In the genomic region with DNA sequence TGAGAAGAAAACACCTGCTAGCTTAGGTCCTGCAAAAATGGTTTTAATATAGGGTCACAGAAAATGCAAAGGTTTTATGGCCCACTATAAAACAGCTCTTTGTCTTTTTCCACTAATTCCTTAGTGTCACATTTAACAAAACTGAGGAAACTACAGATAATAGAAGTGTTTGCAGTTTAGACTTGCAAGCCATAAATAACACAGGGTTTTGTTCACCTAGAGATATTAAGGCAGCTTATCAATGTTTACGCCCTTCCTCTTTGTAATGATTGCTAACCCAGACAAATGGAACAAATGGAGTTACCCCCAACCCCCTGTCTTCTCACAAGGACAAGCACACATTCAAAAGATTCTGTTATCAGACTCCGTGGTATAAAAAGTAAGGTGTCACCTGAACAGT, we compare ENCODE assay signal across 31 mouse cellular contexts. TPM values are rescaled to one million over a fixed set of nuclear protein-coding genes. Genes with fewer than 3 reads are reported as not detected.
DNase-seq lines count a peak whose midpoint lies in the region; ATAC-seq and TF ChIP-seq lines count a peak whose summit lies in the region.
"Had no signal": no experiment of that assay in that cellular context is flagged by ENCODE, and none has a peak within 500 bp of the region (broad histone marks: within the 10 kb centered on the region; RNA-seq: fewer than 3 reads in every experiment).

No protein-coding gene starts in this region.

- no peaks in the 10 kb centered on the region for H3K79me2 ChIP-seq in heart, adult 2 months (replicated peaks; ENCODE audit: control insufficient read depth, insufficient read depth, low read length)

- H3K4me1 ChIP-seq in heart, adult 2 months (ENCODE audit: control insufficient read depth, insufficient read depth, low read length), result peaks cover 7% of the 10 kb centered on the region
- H3K4me1 ChIP-seq in heart, embryonic 11.5 days (ENCODE audit: control insufficient read depth, insufficient read depth, low read length), result no peaks in the 10 kb centered on the region
- peaks cover 5% of the 10 kb centered on the region; the same call in 1 of the 2 replicates for H3K4me1 ChIP-seq in kidney, adult 2 months (ENCODE audit: control insufficient read depth, insufficient read depth, low read length)
- H3K4me1 ChIP-seq in intestine, embryonic 15.5 days (replicated peaks), result no peaks in the 10 kb centered on the region
- no peaks in the 10 kb centered on the region for H3K4me1 ChIP-seq in liver, embryonic 11.5 days (replicated peaks; ENCODE audit: control insufficient read depth, insufficient read depth, low read length)
- H3K4me1 ChIP-seq: embryonic facial prominence, embryonic 15.5 days; forebrain, embryonic 10.5 days; forebrain, embryonic 12.5 days had no signal

- no peaks in the 10 kb centered on the region for H3K9me3 ChIP-seq in heart, embryonic 11.5 days (replicated peaks; ENCODE audit: control insufficient read depth, low read length)
- H3K9me3 ChIP-seq in intestine, embryonic 15.5 days, result no peaks in the 10 kb centered on the region
- H3K9me3 ChIP-seq in liver, embryonic 11.5 days (ENCODE audit: control insufficient read depth, low read length), result no peaks in the 10 kb centered on the region
- H3K9me3 ChIP-seq: embryonic facial prominence, embryonic 13.5 days; embryonic facial prominence, embryonic 15.5 days; forebrain, embryonic 10.5 days; forebrain, embryonic 12.5 days; G1E had no signal

- ATAC-seq in heart, embryonic 11.5 days (replicated peaks; ENCODE audit: insufficient number of reproducible peaks, low FRiP score, low TSS enrichment), result no peak
- ATAC-seq in intestine, embryonic 15.5 days, result peak; percentile 62
- ATAC-seq in liver, embryonic 11.5 days (replicated peaks; ENCODE audit: low FRiP score), result no peak
- ATAC-seq: CD4-positive, CD25-positive, alpha-beta regulatory T cell, adult 4 months; forebrain, embryonic 14.5 days; forebrain, embryonic 16.5 days had no signal

- 43% methylated on average over 2 of the region's 2 CpGs for WGBS in heart, adult 2 months
- 55% methylated on average over 2 of the region's 2 CpGs for WGBS in heart, embryonic 11.5 days (ENCODE audit: insufficient replicate concordance)
- WGBS in kidney, adult 2 months, result 72% methylated on average over 2 of the region's 2 CpGs
- 47% methylated on average over 2 of the region's 2 CpGs for WGBS in intestine, embryonic 15.5 days
- 61% methylated on average over 2 of the region's 2 CpGs for WGBS in liver, embryonic 11.5 days

- no peak for TF ChIP-seq POLR2A in heart, adult 2 months (IDR thresholded peaks at IDR 0.05; ENCODE audit: insufficient read depth, low read depth, low read length)
- TF ChIP-seq POLR2A in kidney, adult 2 months (IDR thresholded peaks at IDR 0.05; ENCODE audit: low read depth, low read length), result no peak

- H3K4me2 ChIP-seq in heart, embryonic 11.5 days, result no peak overlapping the region
- H3K4me2 ChIP-seq in intestine, embryonic 15.5 days (replicated peaks), result no peak overlapping the region
- no peak overlapping the region for H3K4me2 ChIP-seq in liver, embryonic 11.5 days
- H3K4me2 ChIP-seq: embryonic facial prominence, embryonic 13.5 days; embryonic facial prominence, embryonic 15.5 days; forebrain, embryonic 12.5 days had no signal

- TF ChIP-seq CTCF in heart, adult 2 months (IDR thresholded peaks at IDR 0.05), result no peak
- TF ChIP-seq CTCF in kidney, adult 2 months (conservative IDR thresholded peaks at IDR 0.05; ENCODE audit: insufficient read depth, insufficient read length, low read depth, low read length), result no peak

- peaks cover 2% of the 10 kb centered on the region for H3K36me3 ChIP-seq in heart, adult 2 months (ENCODE audit: control insufficient read depth, insufficient read depth, low read length)
- H3K36me3 ChIP-seq in heart, embryonic 11.5 days (ENCODE audit: control insufficient read depth, insufficient read depth, low read length), result no peaks in the 10 kb centered on the region
- no peaks in the 10 kb centered on the region for H3K36me3 ChIP-seq in kidney, adult 2 months (ENCODE audit: control insufficient read depth, insufficient read depth, low read length)
- no peaks in the 10 kb centered on the region for H3K36me3 ChIP-seq in intestine, embryonic 15.5 days
- no peaks in the 10 kb centered on the region for H3K36me3 ChIP-seq in liver, embryonic 11.5 days (ENCODE audit: control insufficient read depth, insufficient read depth, low read length)
- H3K36me3 ChIP-seq: embryonic facial prominence, embryonic 13.5 days; embryonic facial prominence, embryonic 15.5 days; forebrain, embryonic 10.5 days; forebrain, embryonic 12.5 days; G1E had no signal

- H3K27ac ChIP-seq in heart, adult 2 months, result peak overlapping the region; percentile 16; the same call in 1 of the 2 replicates
- no peak overlapping the region for H3K27ac ChIP-seq in heart, embryonic 11.5 days (ENCODE audit: low read depth, low read length)
- peak overlapping the region; percentile 59; the same call in 1 of the 2 replicates for H3K27ac ChIP-seq in kidney, adult 2 months (ENCODE audit: insufficient read depth, low read depth, low read length)
- no peak overlapping the region for H3K27ac ChIP-seq in intestine, embryonic 15.5 days
- H3K27ac ChIP-seq in liver, embryonic 11.5 days (ENCODE audit: low read depth, low read length), result no peak overlapping the region
- H3K27ac ChIP-seq: embryonic facial prominence, embryonic 13.5 days; embryonic facial prominence, embryonic 15.5 days; forebrain, embryonic 10.5 days; forebrain, embryonic 12.5 days had no signal

- intact Hi-C loops in heart, adult 2 months (cut with DNase I), result no loop called here
- intact Hi-C loops in gastrocnemius, postnatal 14 days (cut with DNase I; ENCODE audit: low total_unique reads), result no loop called here

- no peak for TF ChIP-seq EP300 in heart, adult 2 months (IDR thresholded peaks at IDR 0.05; ENCODE audit: insufficient read depth, low read depth, low read length)

- no peak overlapping the region for H3K9ac ChIP-seq in heart, adult 2 months (ENCODE audit: low read depth, low read length)
- no peak overlapping the region for H3K9ac ChIP-seq in heart, embryonic 11.5 days (ENCODE audit: low read depth, low read length)
- H3K9ac ChIP-seq in intestine, embryonic 15.5 days, result no peak overlapping the region
- no peak overlapping the region for H3K9ac ChIP-seq in liver, embryonic 11.5 days (ENCODE audit: low read depth, low read length)
- H3K9ac ChIP-seq: embryonic facial prominence, embryonic 13.5 days; embryonic facial prominence, embryonic 15.5 days; forebrain, embryonic 12.5 days had no signal

- H3K27me3 ChIP-seq in heart, adult 2 months (ENCODE audit: control insufficient read depth, insufficient read depth, low read length), result no peaks in the 10 kb centered on the region
- H3K27me3 ChIP-seq in heart, embryonic 11.5 days (ENCODE audit: control insufficient read depth, insufficient read depth, low read length), result no peaks in the 10 kb centered on the region
- no peaks in the 10 kb centered on the region for H3K27me3 ChIP-seq in kidney, adult 2 months (replicated peaks; ENCODE audit: control insufficient read depth, insufficient read depth, low read length)
- no peaks in the 10 kb centered on the region for H3K27me3 ChIP-seq in intestine, embryonic 15.5 days (replicated peaks)
- H3K27me3 ChIP-seq in liver, embryonic 11.5 days (replicated peaks; ENCODE audit: control insufficient read depth, insufficient read depth, low read length), result no peaks in the 10 kb centered on the region
- H3K27me3 ChIP-seq: CH12.LX; embryonic facial prominence, embryonic 13.5 days; embryonic facial prominence, embryonic 15.5 days; forebrain, embryonic 12.5 days had no signal

- no peak for DNase-seq in heart, adult 2 months
- no peak for DNase-seq in kidney, adult 2 months
- no peak for DNase-seq in kidney, adult 8-10 months
- no peak for DNase-seq in gastrocnemius, postnatal 14 days
- DNase-seq in liver, embryonic 11.5 days (ENCODE audit: low spot score), result no peak
- DNase-seq: adrenal gland, adult 2 months; adrenal gland, postnatal 10 days; adrenal gland, postnatal 25 days; B cell, adult 2 months; cerebellum, adult 11-12 months; cerebellum, adult 2 months; cerebellum, adult 9-10 months; cerebellum, postnatal 10 days; cerebellum, postnatal 25 days; embryo, embryonic 11 days had no signal

- no peak overlapping the region for H3K4me3 ChIP-seq in heart, adult 2 months
- no peak overlapping the region for H3K4me3 ChIP-seq in heart, embryonic 11.5 days (ENCODE audit: low read depth, low read length)
- H3K4me3 ChIP-seq in kidney, adult 2 months (ENCODE audit: insufficient read depth, low read depth, low read length), result no peak overlapping the region
- no peak overlapping the region for H3K4me3 ChIP-seq in intestine, embryonic 15.5 days (replicated peaks)
- H3K4me3 ChIP-seq in liver, embryonic 11.5 days (ENCODE audit: low read depth, low read length), result no peak overlapping the region
- H3K4me3 ChIP-seq: embryonic facial prominence, embryonic 13.5 days; embryonic facial prominence, embryonic 15.5 days; erythroblast, embryonic 14.5 days; forebrain, embryonic 10.5 days; forebrain, embryonic 12.5 days had no signal

RNA-seq across cellular contexts. Expression of a gene that starts 2.4 kb away (rescaled TPM):
- total RNA-seq in heart, adult 2 months (2021), result under 1 TPM; 0.59 to 0.63 TPM
- polyA plus RNA-seq in heart, adult 2 months (2012; rRNA removed), result 1.2 and 2.1 TPM in 2 replicates
- polyA plus RNA-seq in heart, embryonic 11.5 days (2014; fragmentation: Nextera tagmentation; extraction: Ambion mirVana), result 0.16 TPM in 1 of 2 replicates, not detected in the other
- polyA plus RNA-seq in kidney, adult 2 months (2012; rRNA removed), result 27.7 and 29.6 TPM in 2 replicates
- 0.63 and 1.6 TPM in 2 replicates for polyA plus RNA-seq in intestine, embryonic 15.5 days (2015; fragmentation: Nextera tagmentation; extraction: Ambion mirVana)
- total RNA-seq in gastrocnemius, postnatal 14 days (2021), result not detected
- polyA plus RNA-seq in liver, embryonic 11.5 days (2014; fragmentation: Nextera tagmentation; extraction: Ambion mirVana), result 2.1 and 3.8 TPM in 2 replicates
- total RNA-seq: CH12.LX, G1E had no signal
- polyA plus RNA-seq: CD4-positive, CD25-positive, alpha-beta regulatory T cell, adult 4 months; embryonic facial prominence, embryonic 11.5 days; embryonic facial prominence, embryonic 13.5 days; embryonic facial prominence, embryonic 15.5 days; erythroblast, embryonic 14.5 days; forebrain, embryonic 10.5 days; forebrain, embryonic 12.5 days; forebrain, embryonic 14.5 days; forebrain, embryonic 16.5 days; G1E had no signal

RNA-seq across cellular contexts. Expression of a gene that starts 9.3 kb away (rescaled TPM):
- total RNA-seq in heart, adult 2 months (2021), result 10 to 100 TPM; 11.9 to 12.0 TPM
- 4.2 and 7.6 TPM in 2 replicates for polyA plus RNA-seq in heart, adult 2 months (2012; rRNA removed)
- 15.0 and 15.9 TPM in 2 replicates for polyA plus RNA-seq in heart, embryonic 11.5 days (2014; fragmentation: Nextera tagmentation; extraction: Ambion mirVana)
- 5.4 and 8.5 TPM in 2 replicates for polyA plus RNA-seq in kidney, adult 2 months (2012; rRNA removed)
- 17.1 and 19.4 TPM in 2 replicates for polyA plus RNA-seq in intestine, embryonic 15.5 days (2015; fragmentation: Nextera tagmentation; extraction: Ambion mirVana)
- 10 to 100 TPM; 10.4 to 11.3 TPM for total RNA-seq in gastrocnemius, postnatal 14 days (2021)
- polyA plus RNA-seq in liver, embryonic 11.5 days (2014; fragmentation: Nextera tagmentation; extraction: Ambion mirVana), result 9.8 and 11.1 TPM in 2 replicates

RNA-seq across cellular contexts. Expression of a gene that starts 26.1 kb away (rescaled TPM):
- 10 to 100 TPM; 33.4 to 36.8 TPM for total RNA-seq in heart, adult 2 months (2021)
- 8.0 and 13.9 TPM in 2 replicates for polyA plus RNA-seq in heart, adult 2 months (2012; rRNA removed)
- 9.9 and 11.2 TPM in 2 replicates for polyA plus RNA-seq in heart, embryonic 11.5 days (2014; fragmentation: Nextera tagmentation; extraction: Ambion mirVana)
- polyA plus RNA-seq in kidney, adult 2 months (2012; rRNA removed), result 58.8 and 65.4 TPM in 2 replicates
- 15.7 and 16.1 TPM in 2 replicates for polyA plus RNA-seq in intestine, embryonic 15.5 days (2015; fragmentation: Nextera tagmentation; extraction: Ambion mirVana)
- total RNA-seq in gastrocnemius, postnatal 14 days (2021), result 10 to 100 TPM; 16.1 to 17.5 TPM
- 15.1 and 16.1 TPM in 2 replicates for polyA plus RNA-seq in liver, embryonic 11.5 days (2014; fragmentation: Nextera tagmentation; extraction: Ambion mirVana)

RNA-seq across cellular contexts. Expression of a gene that starts 32.6 kb away (rescaled TPM):
- not detected for total RNA-seq in heart, adult 2 months (2021)
- not detected in 2 replicates for polyA plus RNA-seq in heart, adult 2 months (2012; rRNA removed)
- not detected in 2 replicates for polyA plus RNA-seq in heart, embryonic 11.5 days (2014; fragmentation: Nextera tagmentation; extraction: Ambion mirVana)
- not detected in 2 replicates for polyA plus RNA-seq in kidney, adult 2 months (2012; rRNA removed)
- not detected in 2 replicates for polyA plus RNA-seq in intestine, embryonic 15.5 days (2015; fragmentation: Nextera tagmentation; extraction: Ambion mirVana)
- total RNA-seq in gastrocnemius, postnatal 14 days (2021), result not detected
- polyA plus RNA-seq in liver, embryonic 11.5 days (2014; fragmentation: Nextera tagmentation; extraction: Ambion mirVana), result not detected in 2 replicates
- total RNA-seq: adrenal gland, adult 2 months; adrenal gland, postnatal 10 days; adrenal gland, postnatal 25 days; adrenal gland, postnatal 4 days; CH12.LX; G1E had no signal
- polyA plus RNA-seq: adrenal gland, adult 2 months; brain, embryonic 14.5 days; CD4-positive, CD25-positive, alpha-beta regulatory T cell, adult 4 months; cerebellum, adult 2 months; cortical plate, adult 2 months; embryonic facial prominence, embryonic 11.5 days; embryonic facial prominence, embryonic 13.5 days; embryonic facial prominence, embryonic 15.5 days; erythroblast, embryonic 14.5 days; forebrain, embryonic 10.5 days; forebrain, embryonic 12.5 days; forebrain, embryonic 14.5 days; forebrain, embryonic 16.5 days; G1E had no signal

Comparison
In these comparisons a context has a peak if more than half of its experiments do, and no peak if none do; other contexts are left out.
1. H3K27ac ChIP-seq: peak in heart, adult 2 months (single experiment) and kidney, adult 2 months (single experiment); none in heart, embryonic 11.5 days (single experiment), intestine, embryonic 15.5 days (single experiment) and liver, embryonic 11.5 days (single experiment).